Mouse (Mus musculus) brain, adult 2 months (tissue): Measurements from ENCODE around the gene Gm3618.
"Not testable (repeated sequence)": the region's sequence is repeated elsewhere in the genome, so short reads cannot be mapped to it uniquely, and the experiment has no call there.

ENCODE experiments used
- DNase-seq: peaks from one replicate; pipeline ENCODE4 v3.0.0; 2011; ENCODE audit warnings: low read depth, low spot score

The Gm3618 gene

DNA sequence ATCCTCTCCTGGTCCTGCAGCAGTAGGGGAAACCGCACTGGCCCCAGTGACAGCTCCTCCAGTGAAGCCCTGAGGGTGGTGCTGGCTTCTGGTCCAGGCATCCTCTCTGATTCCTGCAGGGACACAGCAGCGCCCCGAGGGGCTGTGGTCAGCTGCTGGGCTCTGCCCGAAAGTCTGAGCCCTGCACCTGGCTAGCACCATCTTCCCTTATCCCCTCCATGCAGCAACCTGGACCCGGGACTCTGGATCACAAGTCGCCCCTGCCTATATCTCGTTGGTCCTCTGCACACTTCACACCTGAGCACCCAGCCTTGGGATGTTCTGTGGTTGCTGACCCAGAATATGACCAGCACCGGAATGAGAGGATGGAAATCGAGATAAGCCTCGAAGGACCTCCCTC lies at the start of gene Gm3618:
Gene Gm3618 (minus strand): TSS at position 101 of the 400 bp plus-strand sequence.
- not testable (repeated sequence) for DNase-seq

DNA sequence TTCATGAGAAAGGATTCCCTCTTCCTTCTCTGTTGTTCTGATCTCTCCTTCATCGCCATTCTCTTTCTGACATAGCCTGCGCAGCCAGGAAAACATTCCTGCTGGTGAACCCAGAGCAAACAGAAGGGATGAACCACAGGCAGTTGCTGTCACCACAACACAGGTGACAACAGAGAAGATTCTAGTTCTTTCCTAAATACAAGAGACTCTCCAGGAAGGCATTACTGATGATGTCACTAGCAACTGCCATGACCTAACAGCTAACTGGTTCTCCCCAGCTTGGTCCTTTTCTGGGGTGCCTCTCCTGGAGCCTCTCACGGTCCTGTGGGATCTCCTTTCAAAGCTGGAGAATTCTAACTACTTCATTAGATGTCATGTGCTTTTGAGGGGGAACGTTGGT lies 46.7 kb upstream of the Gm3618 start, which contains the start of gene Gm16440:
Gene Gm16440 (minus strand): TSS at position 101 of the 400 bp plus-strand sequence.
- not testable (repeated sequence) for DNase-seq

- not testable (repeated sequence) for DNase-seq
Measured at GRCm38 (mm10) chr14:6304743-6305142, 38.7 kb downstream of the Gm3618 start, which contains the start of gene Gm21103. TSS of gene Gm21103 (minus strand) at chr14:6304843.

- DNase-seq, result peak; percentile 3
Measured at GRCm38 (mm10) chr14:6286931-6287715, 56.4 kb downstream of the Gm3618 start, which contains the start of gene Gm3411. TSS of gene Gm3411 (minus strand) at chr14:6287250.
